Mouse (Mus musculus): ENCODE data around the gene Spred2.

The Spred2 gene

GRCm38 (mm10) chr11:19925149-19925975 lies 1.2 kb downstream of the Spred2 start:
- ATAC-seq (ENCODE audit: insufficient number of reproducible peaks, low FRiP score, low TSS enrichment), result peak; percentile 49

DNA sequence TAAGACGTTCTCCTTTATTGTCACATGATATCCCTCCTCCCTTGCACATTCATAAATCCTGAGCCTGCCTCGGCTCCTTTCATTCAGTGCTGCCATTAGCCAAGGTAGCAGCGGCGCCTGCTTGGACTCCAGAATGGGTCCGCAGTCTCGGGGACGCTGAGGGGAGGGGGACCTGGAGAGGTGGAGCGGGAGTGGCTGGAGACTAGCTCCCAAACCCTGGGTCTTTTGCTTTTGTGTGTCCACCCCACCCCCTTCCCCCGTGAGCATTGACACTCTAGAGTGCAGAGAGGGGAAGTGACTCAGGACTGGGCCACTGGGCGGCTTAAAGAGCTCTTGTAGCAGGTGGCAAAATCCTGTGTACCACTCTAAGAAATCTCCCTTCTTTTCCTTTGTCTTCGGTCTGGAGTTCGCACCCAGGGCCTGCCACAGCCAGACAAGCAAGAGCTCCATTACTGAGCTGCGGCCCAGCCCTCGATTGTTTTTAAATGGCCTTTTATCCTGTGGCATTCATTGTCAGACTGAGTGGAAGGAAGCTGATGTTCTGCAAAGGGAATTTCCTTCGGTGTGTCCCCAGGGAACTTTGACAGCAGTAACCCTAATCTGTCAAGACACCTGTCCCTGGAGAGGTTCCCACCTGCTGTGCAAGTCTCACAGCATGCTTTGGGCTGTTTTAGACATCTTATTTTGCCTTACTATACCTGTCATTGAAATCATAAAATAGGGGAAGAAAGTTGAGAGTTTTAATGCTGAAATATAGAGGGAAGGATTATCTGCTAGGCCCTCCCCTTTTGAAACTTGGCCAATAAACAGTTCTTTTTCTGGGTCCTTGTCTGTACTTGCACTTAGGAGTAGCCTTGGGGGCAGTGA lies 2.0 kb downstream of the Spred2 start:
- ATAC-seq (ENCODE audit: insufficient number of reproducible peaks, low FRiP score, low TSS enrichment), result peak; percentile 33

- ATAC-seq (ENCODE audit: insufficient number of reproducible peaks, low FRiP score, low TSS enrichment), result no peak
Observed at GRCm38 (mm10) chr11:19926843-19927120, 2.6 kb downstream of the Spred2 start.

- no peak for ATAC-seq (ENCODE audit: insufficient number of reproducible peaks, low FRiP score, low TSS enrichment)
Observed at GRCm38 (mm10) chr11:19928633-19929032, 4.5 kb downstream of the Spred2 start.

GRCm38 (mm10) chr11:19929087-19929865 lies 5.1 kb downstream of the Spred2 start:
- ATAC-seq (ENCODE audit: insufficient number of reproducible peaks, low FRiP score, low TSS enrichment), result no peak

DNA sequence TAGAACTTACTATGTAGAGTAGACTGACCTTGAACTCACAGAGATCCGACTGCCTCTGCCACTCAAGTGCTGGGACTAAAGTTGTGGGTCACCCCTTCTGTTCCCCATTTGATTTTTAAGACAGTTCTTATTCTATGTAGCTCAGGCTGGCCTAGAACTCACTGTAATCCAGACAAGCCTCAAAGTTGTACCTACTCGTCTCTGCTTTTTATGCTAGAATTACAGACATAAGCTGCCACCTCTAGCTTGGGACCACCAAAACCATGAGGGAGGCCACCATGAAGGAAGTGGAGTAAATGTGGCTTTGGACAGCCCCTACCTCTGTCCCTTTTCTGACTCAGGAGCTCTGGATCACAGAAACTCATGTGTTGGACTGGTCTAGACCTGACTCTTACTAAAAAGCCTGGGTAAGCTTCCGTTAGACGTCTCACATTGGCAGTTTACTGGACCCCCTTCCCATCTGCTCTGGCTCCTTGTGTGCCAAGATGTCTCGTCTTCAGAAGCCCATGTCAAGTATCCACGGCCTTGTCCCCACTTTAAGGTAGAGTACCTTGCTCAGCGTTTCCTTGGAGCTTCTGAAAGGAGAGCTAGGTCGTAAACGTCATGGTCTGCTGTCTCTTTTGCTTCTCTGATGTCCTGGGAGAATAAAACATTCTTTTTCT lies 7.5 kb downstream of the Spred2 start:
- no peak for ATAC-seq (ENCODE audit: insufficient number of reproducible peaks, low FRiP score, low TSS enrichment)

DNA sequence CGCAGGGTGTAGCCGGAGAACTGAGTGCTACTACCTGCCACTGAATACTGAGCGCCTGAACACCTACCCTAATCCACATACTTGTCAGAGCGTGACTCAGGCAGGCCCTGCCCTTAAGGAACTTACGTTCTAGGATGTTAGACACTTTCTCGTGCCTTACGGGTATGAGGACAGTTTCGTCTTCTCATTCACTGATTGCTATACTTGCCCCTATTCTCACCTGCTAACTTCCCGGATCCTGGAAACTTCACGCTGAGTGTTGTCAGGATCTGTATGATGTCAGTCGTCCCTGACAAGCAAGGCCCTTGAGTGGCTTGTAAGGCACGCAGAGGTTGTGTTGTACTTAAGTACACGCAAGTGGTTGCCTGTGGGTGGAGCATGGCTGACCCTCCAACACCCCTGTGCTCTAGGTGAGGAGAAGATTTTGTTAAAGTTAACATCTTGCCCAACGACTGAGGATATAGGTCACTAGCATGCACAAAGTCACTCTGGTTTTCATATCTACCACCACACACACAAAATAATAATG lies 8.9 kb downstream of the Spred2 start:
- ATAC-seq (ENCODE audit: insufficient number of reproducible peaks, low FRiP score, low TSS enrichment), result no peak

GRCm38 (mm10) chr11:19935524-19936354 lies 11.6 kb downstream of the Spred2 start:
- no peak for ATAC-seq (ENCODE audit: insufficient number of reproducible peaks, low FRiP score, low TSS enrichment)

DNA sequence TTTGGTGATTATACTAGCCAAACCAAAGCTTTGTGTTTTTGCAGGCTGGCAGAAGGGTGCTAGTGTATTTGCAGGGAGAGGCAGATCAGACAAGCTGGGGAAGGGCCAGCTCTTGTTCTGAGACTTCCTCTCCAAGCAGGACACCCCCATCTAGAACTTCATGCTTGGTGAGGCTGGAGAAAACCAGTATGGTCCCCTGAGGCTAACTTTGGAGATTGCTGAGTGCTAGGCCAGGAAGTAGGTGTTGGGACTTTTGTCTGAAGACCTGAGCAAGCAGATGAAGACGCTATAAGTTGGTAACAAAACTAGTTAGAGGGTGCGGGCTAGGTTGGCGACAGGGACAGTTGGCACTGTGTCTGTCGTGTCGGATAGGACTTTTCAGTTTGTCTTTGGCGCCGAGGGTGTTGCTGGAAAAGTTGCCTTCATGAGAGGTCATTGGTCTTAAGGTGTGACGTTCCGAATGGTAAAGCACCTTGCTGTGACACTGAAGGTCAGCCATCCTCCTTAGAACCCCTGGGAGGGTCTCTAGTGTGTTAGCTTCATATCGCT lies 14.4 kb downstream of the Spred2 start:
- ATAC-seq (ENCODE audit: insufficient number of reproducible peaks, low FRiP score, low TSS enrichment), result no peak

GRCm38 (mm10) chr11:19939305-19939730 lies 15.1 kb downstream of the Spred2 start:
- peak; percentile 82 for ATAC-seq (ENCODE audit: insufficient number of reproducible peaks, low FRiP score, low TSS enrichment)

- ATAC-seq (ENCODE audit: insufficient number of reproducible peaks, low FRiP score, low TSS enrichment), result no peak
Observed at GRCm38 (mm10) chr11:19939831-19940230, 15.7 kb downstream of the Spred2 start.

DNA sequence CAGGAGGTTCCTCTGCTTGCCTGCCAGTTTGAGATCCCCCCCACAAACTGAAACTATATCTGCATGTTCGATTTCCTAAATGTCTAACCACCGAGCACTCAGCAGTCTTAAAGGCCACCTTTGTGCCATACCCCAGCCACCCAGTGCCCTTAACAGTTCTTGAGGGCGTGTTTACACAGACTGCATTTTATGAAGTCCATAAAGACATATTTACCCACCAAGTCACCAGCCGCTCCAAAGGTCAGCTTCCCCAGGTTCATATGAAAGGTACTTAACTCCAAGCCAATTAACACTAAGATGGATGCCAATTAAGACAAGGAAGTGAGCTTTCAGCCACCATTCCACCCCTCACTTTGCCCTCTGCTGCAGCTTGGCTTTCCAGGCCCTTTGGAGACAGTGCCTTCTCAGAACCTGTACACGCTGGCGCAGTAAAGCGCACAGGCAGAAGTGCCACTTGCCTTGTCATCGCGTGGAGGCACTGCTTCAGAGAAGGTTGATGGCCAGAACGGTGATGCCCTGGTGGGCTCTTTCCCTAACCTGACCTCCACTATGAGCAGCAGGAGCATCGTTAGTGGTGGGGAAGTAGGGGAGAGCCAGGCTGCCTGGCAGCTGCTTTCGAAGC lies 17.1 kb downstream of the Spred2 start:
- no peak for ATAC-seq (ENCODE audit: insufficient number of reproducible peaks, low FRiP score, low TSS enrichment)

DNA sequence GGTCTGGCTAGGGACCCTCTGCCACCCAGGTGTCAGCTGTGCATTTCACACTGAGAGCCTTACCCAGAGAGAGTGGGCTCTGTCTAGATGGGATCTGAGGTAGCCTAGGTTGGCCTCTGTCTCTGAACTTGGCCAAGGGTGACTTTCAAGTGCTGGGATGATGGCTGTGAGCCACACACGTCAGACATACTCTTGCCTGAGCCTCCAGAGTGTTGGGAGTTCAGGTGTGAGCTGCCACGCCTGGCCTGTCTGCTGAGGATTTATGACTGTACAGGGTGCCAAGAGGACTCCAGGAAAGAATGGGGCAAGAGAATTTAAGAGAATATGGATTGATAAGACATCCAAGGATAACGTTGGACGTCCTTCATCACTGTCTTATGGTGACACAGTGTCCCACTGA lies 17.8 kb downstream of the Spred2 start:
- ATAC-seq (ENCODE audit: insufficient number of reproducible peaks, low FRiP score, low TSS enrichment), result no peak

DNA sequence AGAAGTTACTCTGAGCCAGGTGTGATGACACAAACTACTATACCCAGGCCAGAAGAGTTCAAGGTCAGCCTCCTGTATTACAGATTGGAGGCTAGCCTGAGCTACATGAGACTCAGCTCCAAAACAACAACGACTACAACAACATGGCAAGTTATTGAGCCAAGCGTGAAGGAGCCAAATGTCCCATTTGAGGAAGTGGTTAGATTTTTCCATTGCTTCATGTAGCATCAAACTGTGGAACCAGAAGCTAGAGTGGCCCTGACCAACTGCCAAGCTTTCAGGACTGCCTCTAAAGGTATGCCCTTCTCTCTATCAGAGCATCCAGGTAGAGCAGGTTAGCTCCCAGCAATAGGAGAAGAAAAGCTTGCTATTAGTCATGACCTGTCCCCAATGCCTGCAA lies 19.6 kb downstream of the Spred2 start:
- no peak for ATAC-seq (ENCODE audit: insufficient number of reproducible peaks, low FRiP score, low TSS enrichment)

DNA sequence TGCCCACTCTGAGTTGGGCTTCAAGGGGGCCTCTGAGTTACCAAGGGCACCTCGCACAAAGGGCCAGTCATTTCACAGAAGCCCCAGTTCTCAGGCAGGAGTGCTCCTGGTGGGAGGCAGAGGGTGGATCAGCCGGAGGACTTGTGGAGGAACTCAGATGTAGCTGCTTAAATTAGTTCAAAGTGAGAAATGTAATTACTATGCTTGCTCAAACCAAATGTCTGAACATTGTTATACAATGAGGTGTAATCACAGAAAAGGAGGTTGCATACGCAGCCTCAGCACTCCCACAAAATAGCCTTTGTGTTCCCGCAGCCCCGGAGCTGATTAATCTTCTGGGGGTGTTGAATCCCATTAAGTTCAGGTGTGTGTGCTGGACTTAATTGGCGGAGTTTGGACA lies 20.5 kb downstream of the Spred2 start:
- no peak for ATAC-seq (ENCODE audit: insufficient number of reproducible peaks, low FRiP score, low TSS enrichment)

- ATAC-seq (ENCODE audit: insufficient number of reproducible peaks, low FRiP score, low TSS enrichment), result no peak
Observed at GRCm38 (mm10) chr11:19946721-19947120, 22.5 kb downstream of the Spred2 start.

- ATAC-seq (ENCODE audit: insufficient number of reproducible peaks, low FRiP score, low TSS enrichment), result 0 out of 2 replicates have a peak, but pooled peaks have one; percentile 6
Observed at GRCm38 (mm10) chr11:19947626-19948135, 23.5 kb downstream of the Spred2 start.

GRCm38 (mm10) chr11:19949725-19950124 lies 25.6 kb downstream of the Spred2 start:
- no peak for ATAC-seq (ENCODE audit: insufficient number of reproducible peaks, low FRiP score, low TSS enrichment)

Measured in cerebellum, adult (tissue).